Mouse (Mus musculus): Measurements from ENCODE around the gene Mavs.

DNA sequence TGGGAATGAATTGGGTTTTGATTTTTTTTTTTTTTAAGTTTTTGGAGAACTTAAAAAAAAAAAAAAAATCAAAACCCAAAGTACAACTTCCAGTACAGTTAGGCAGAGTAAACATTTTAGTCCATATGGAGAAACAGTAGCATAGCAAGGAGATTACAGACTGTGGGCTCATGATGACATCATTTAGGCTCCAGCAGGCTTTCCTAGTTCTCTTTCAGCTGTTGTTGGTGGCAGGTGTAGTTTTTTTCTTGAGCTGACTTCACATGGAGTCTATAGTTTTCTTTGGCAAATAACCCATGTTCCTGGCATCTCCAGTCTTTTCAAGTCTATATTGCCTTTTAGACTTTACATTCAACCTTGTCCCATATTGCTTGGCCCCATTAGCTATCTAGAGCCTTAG lies 56.8 kb downstream of the Mavs start:
- no peak for TF ChIP-seq CTCF (IDR thresholded peaks at IDR 0.05; ENCODE audit: low read depth)
- TF ChIP-seq EP300 (IDR thresholded peaks at IDR 0.05; ENCODE audit: low read depth) = no peak

Measured in heart, postnatal 0 days (tissue).